Comparison of ENCODE assay signal across 18 mouse cellular contexts in the genomic region with DNA sequence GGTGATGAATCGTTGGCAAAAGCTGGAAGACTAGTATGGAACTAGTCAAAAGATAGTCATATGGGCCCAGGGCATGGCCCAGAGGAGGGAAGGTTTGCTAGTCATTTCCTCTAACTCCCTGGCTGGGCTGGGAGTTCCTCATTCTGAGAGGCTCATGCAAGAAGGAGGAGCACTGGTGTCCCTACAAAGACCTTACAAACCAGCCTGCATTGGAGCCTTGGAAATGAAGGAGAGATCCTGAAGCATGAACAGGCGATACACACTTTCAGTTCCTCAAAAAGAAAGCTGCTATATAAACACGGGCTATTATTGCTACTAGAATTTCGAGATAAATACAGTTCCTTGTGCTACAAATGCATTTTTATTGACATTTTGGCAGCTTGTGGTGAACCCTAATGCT. TPM values are rescaled to one million over a fixed set of nuclear protein-coding genes. Genes with fewer than 3 reads are reported as not detected.
DNase-seq lines count a peak whose midpoint lies in the region; ATAC-seq and TF ChIP-seq lines count a peak whose summit lies in the region.
"Had no signal": no experiment of that assay in that cellular context is flagged by ENCODE, and none has a peak within 500 bp of the region (broad histone marks: within the 10 kb centered on the region; RNA-seq: fewer than 3 reads in every experiment).

No protein-coding gene starts in this region.

- H3K27ac ChIP-seq in gastrocnemius, adult 2 months = peak overlapping the region; percentile 71
- H3K27ac ChIP-seq: forebrain, embryonic 12.5 days; heart, embryonic 13.5 days; hindbrain, embryonic 12.5 days; layer of hippocampus, adult 2 months; midbrain, embryonic 12.5 days had no signal

- peak; percentile 76 to 93 for ATAC-seq in hematopoietic stem cell, adult 5-6 weeks (replicated peaks in 1 of 2; ENCODE audit: insufficient read depth in 1 of 2, low FRiP score in 2 of 2, low TSS enrichment in 1 of 2, low read depth in 1 of 2, poor library complexity in 2 of 2, severe bottlenecking in 2 of 2)
- ATAC-seq in activated CD4-positive, CD25-positive, alpha-beta regulatory T cell, adult 4 months = no peak
- ATAC-seq: intestine, embryonic 16.5 days had no signal

- H3K4me3 ChIP-seq in gastrocnemius, adult 2 months = no peak overlapping the region
- H3K4me3 ChIP-seq: forebrain, embryonic 12.5 days; heart, embryonic 13.5 days; hindbrain, embryonic 12.5 days; layer of hippocampus, adult 2 months; midbrain, embryonic 12.5 days had no signal

- TF ChIP-seq CTCF in gastrocnemius, adult 2 months (IDR thresholded peaks at IDR 0.05) = no peak

- DNase-seq in gastrocnemius, adult 2 months = no peak
- no peak for DNase-seq in gastrocnemius, adult 8-10 months (ENCODE audit: low spot score in 2 of 2)
- DNase-seq in lung, postnatal 25 days (ENCODE audit: low spot score) = peak; percentile 21
- DNase-seq in lung, postnatal 10 days = no peak
- peak; percentile 19 for DNase-seq in skeletal muscle tissue, adult 2 months (ENCODE audit: low read depth, low spot score)
- no peak for DNase-seq in adrenal gland, postnatal 25 days
- DNase-seq: cerebellum, postnatal 25 days; lung, embryonic 14.5 days; right cerebral cortex, postnatal 14 days had no signal

- intact Hi-C loops in gastrocnemius, adult 2 months (cut with DNase I) = no loop called here

RNA-seq across cellular contexts. Expression of a gene that starts 40.2 kb away (rescaled TPM):
- total RNA-seq in gastrocnemius, adult 2 months (2021) = 1 to 10 TPM; 4.2 to 6.2 TPM
- total RNA-seq in gastrocnemius, adult 8-10 months (2022) = 1 to 10 TPM; 2.3 to 5.2 (median 4.3) TPM
- 49.3 and 87.8 TPM in 2 replicates for total RNA-seq in hematopoietic stem cell, adult 5-6 weeks (2017)
- 100 to 1,000 TPM in 1 of 2 experiments, 10 to 100 TPM in 1; 94.3 to 114 TPM for polyA plus RNA-seq in activated CD4-positive, CD25-positive, alpha-beta regulatory T cell, adult 4 months (2017; shearing (Covaris generic))
- 16.4 and 17.6 TPM in 2 replicates for total RNA-seq in adrenal gland, postnatal 25 days (2021)
- polyA plus RNA-seq: C2C12 had no signal

RNA-seq across cellular contexts. Expression of a gene that starts 59.5 kb away (rescaled TPM):
- total RNA-seq in gastrocnemius, adult 2 months (2021) = 1 to 10 TPM; 7.3 to 9.2 TPM
- 1 to 10 TPM; 6.9 to 8.9 (median 7.6) TPM for total RNA-seq in gastrocnemius, adult 8-10 months (2022)
- total RNA-seq in hematopoietic stem cell, adult 5-6 weeks (2017) = 35.9 and 65.9 TPM in 2 replicates
- 1 to 10 TPM; 1.9 to 2.4 TPM for polyA plus RNA-seq in activated CD4-positive, CD25-positive, alpha-beta regulatory T cell, adult 4 months (2017; shearing (Covaris generic))
- total RNA-seq in adrenal gland, postnatal 25 days (2021) = 107 and 122 TPM in 2 replicates

Comparison
In these comparisons a context has a peak if more than half of its experiments do, and no peak if none do; other contexts are left out.
1. DNase-seq: peak in lung, postnatal 25 days (single experiment) and skeletal muscle tissue, adult 2 months (single experiment); none in gastrocnemius, adult 2 months (single experiment), gastrocnemius, adult 8-10 months (0 of 2), lung, postnatal 10 days (single experiment) and adrenal gland, postnatal 25 days (single experiment).